Mouse (Mus musculus): Measurements from ENCODE around the gene Rccd1. TPM values are rescaled to one million over a fixed set of nuclear protein-coding genes. Genes with fewer than 3 reads are reported as not detected.

Gene Rccd1
- total and polyA plus RNA-seq, 2 experiments from 2014 or later: 3.1 to 7.6 TPM

- DNase-seq (ENCODE audit: low spot score): peak; percentile 68
- Histone ChIP-seq H3K27me3 (ENCODE audit: control insufficient read depth, insufficient read depth, low read length) (no peaks in the 10 kb centered on the region), H3K9me3 (replicated peaks; ENCODE audit: control insufficient read depth, low read length) (no peaks in the 10 kb centered on the region), H3K36me3 (replicated peaks; ENCODE audit: control insufficient read depth, insufficient read depth, low read length) (peaks cover 24% of the 10 kb centered on the region), H3K4me1 (ENCODE audit: control insufficient read depth, insufficient read depth) (0 out of 2 replicates have a peak, but pooled peaks cover 10% of the 10 kb centered on the region), H3K4me2 (ENCODE audit: low read depth, low read length) (peak within 1 kb of the TSS; percentile 87), H3K27ac (ENCODE audit: low read depth) (peak within 1 kb of the TSS; percentile 82), H3K9ac (replicated peaks; ENCODE audit: low read depth, low read length) (peak within 1 kb of the TSS; percentile 83), H3K4me3 (ENCODE audit: low read depth, low read length) (peak within 1 kb of the TSS; percentile 92)
- ATAC-seq (ENCODE audit: insufficient read depth, low read depth): peak; percentile 83
- under 1% methylated on average over 49 of the region's 86 CpGs for WGBS
- TF ChIP-seq EP300 (IDR thresholded peaks at IDR 0.05; ENCODE audit: low read depth) (no peak), CTCF (IDR thresholded peaks at IDR 0.05; ENCODE audit: low read depth) (peak; percentile 52)
Observed at GRCm38 (mm10) chr7:80371041-80371751, 46.9 kb upstream of the Rccd1 start, which contains the start of gene Man2a2. Man2a2 (minus strand) TSS chr7:80371375.

GRCm38 (mm10) chr7:80370649-80371040, 46.4 kb upstream of the Rccd1 start:
- H3K36me3 ChIP-seq (replicated peaks; ENCODE audit: control insufficient read depth, insufficient read depth, low read length): peaks cover 29% of the 10 kb centered on the region
- H3K4me1 ChIP-seq (ENCODE audit: control insufficient read depth, insufficient read depth): 0 out of 2 replicates have a peak, but pooled peaks cover 10% of the 10 kb centered on the region
- H3K4me3 ChIP-seq (ENCODE audit: low read depth, low read length): peak overlapping the region; percentile 92
- H3K27me3 ChIP-seq (ENCODE audit: control insufficient read depth, insufficient read depth, low read length): no peaks in the 10 kb centered on the region
- WGBS: 2% methylated on average over 29 of the region's 31 CpGs
- H3K9ac ChIP-seq (replicated peaks; ENCODE audit: low read depth, low read length): peak overlapping the region; percentile 83
- peak overlapping the region; percentile 87 for H3K4me2 ChIP-seq (ENCODE audit: low read depth, low read length)
- no peak for TF ChIP-seq EP300 (IDR thresholded peaks at IDR 0.05; ENCODE audit: low read depth)
- TF ChIP-seq CTCF (IDR thresholded peaks at IDR 0.05; ENCODE audit: low read depth): no peak
- H3K9me3 ChIP-seq (replicated peaks; ENCODE audit: control insufficient read depth, low read length): no peaks in the 10 kb centered on the region
- ATAC-seq (ENCODE audit: insufficient read depth, low read depth) (peak; percentile 59), DNase-seq (ENCODE audit: low spot score) (peak; percentile 65)
- peak overlapping the region; percentile 82 for H3K27ac ChIP-seq (ENCODE audit: low read depth)

- Histone ChIP-seq H3K27ac (ENCODE audit: low read depth) (peak overlapping the region; percentile 82), H3K4me1 (ENCODE audit: control insufficient read depth, insufficient read depth) (0 out of 2 replicates have a peak, but pooled peaks cover 10% of the 10 kb centered on the region), H3K9me3 (replicated peaks; ENCODE audit: control insufficient read depth, low read length) (no peaks in the 10 kb centered on the region), H3K36me3 (replicated peaks; ENCODE audit: control insufficient read depth, insufficient read depth, low read length) (peaks cover 29% of the 10 kb centered on the region), H3K9ac (replicated peaks; ENCODE audit: low read depth, low read length) (peak overlapping the region; percentile 83; the same call in 1 of the 2 replicates), H3K27me3 (ENCODE audit: control insufficient read depth, insufficient read depth, low read length) (no peaks in the 10 kb centered on the region), H3K4me2 (ENCODE audit: low read depth, low read length) (peak overlapping the region; percentile 87), H3K4me3 (ENCODE audit: low read depth, low read length) (peak overlapping the region; percentile 92)
- 59% methylated on average over 4 of the region's 4 CpGs for WGBS
- ATAC-seq (ENCODE audit: insufficient read depth, low read depth) (no peak), DNase-seq (ENCODE audit: low spot score) (peak; percentile 15)
- no peak for TF ChIP-seq EP300 (IDR thresholded peaks at IDR 0.05; ENCODE audit: low read depth)
- no peak for TF ChIP-seq CTCF (IDR thresholded peaks at IDR 0.05; ENCODE audit: low read depth)
Observed at GRCm38 (mm10) chr7:80369967-80370431, 45.7 kb upstream of the Rccd1 start.

- Histone ChIP-seq H3K4me1 (ENCODE audit: control insufficient read depth, insufficient read depth) (0 out of 2 replicates have a peak, but pooled peaks cover 10% of the 10 kb centered on the region), H3K27ac (ENCODE audit: low read depth) (0 out of 2 replicates have a peak overlapping the region, but pooled peaks have one; percentile 40), H3K9ac (replicated peaks; ENCODE audit: low read depth, low read length) (no peak overlapping the region), H3K4me3 (ENCODE audit: low read depth, low read length) (0 out of 2 replicates have a peak overlapping the region, but pooled peaks have one; percentile 92), H3K4me2 (ENCODE audit: low read depth, low read length) (peak overlapping the region; percentile 87), H3K36me3 (replicated peaks; ENCODE audit: control insufficient read depth, insufficient read depth, low read length) (peaks cover 31% of the 10 kb centered on the region), H3K27me3 (ENCODE audit: control insufficient read depth, insufficient read depth, low read length) (no peaks in the 10 kb centered on the region), H3K9me3 (replicated peaks; ENCODE audit: control insufficient read depth, low read length) (no peaks in the 10 kb centered on the region)
- 68% methylated on average over 5 of the region's 5 CpGs for WGBS
- TF ChIP-seq EP300 (IDR thresholded peaks at IDR 0.05; ENCODE audit: low read depth): no peak
- TF ChIP-seq CTCF (IDR thresholded peaks at IDR 0.05; ENCODE audit: low read depth): no peak
- ATAC-seq (ENCODE audit: insufficient read depth, low read depth) (no peak), DNase-seq (ENCODE audit: low spot score) (no peak)
Observed at GRCm38 (mm10) chr7:80369461-80369860, 45.2 kb upstream of the Rccd1 start.

- H3K4me3 ChIP-seq (ENCODE audit: low read depth, low read length): no peak overlapping the region
Observed at GRCm38 (mm10) chr7:80368635-80369421, 44.6 kb upstream of the Rccd1 start.

More at GRCm38 (mm10) chr7:80368635-80369421, 44.6 kb upstream of the Rccd1 start:
- peak overlapping the region; percentile 50 for H3K27ac ChIP-seq (ENCODE audit: low read depth)
- 0 out of 2 replicates have a peak, but pooled peaks cover 10% of the 10 kb centered on the region for H3K4me1 ChIP-seq (ENCODE audit: control insufficient read depth, insufficient read depth)
- peaks cover 37% of the 10 kb centered on the region for H3K36me3 ChIP-seq (replicated peaks; ENCODE audit: control insufficient read depth, insufficient read depth, low read length)
- peak; percentile 47 for DNase-seq (ENCODE audit: low spot score)
- ATAC-seq (ENCODE audit: insufficient read depth, low read depth): peak; percentile 31; the same call in 1 of the 2 replicates
- H3K9ac ChIP-seq (replicated peaks; ENCODE audit: low read depth, low read length): peak overlapping the region; percentile 31; the same call in 1 of the 2 replicates
- WGBS: 57% methylated on average over 20 of the region's 20 CpGs
- no peaks in the 10 kb centered on the region for H3K9me3 ChIP-seq (replicated peaks; ENCODE audit: control insufficient read depth, low read length)
- H3K27me3 ChIP-seq (ENCODE audit: control insufficient read depth, insufficient read depth, low read length): no peaks in the 10 kb centered on the region
- TF ChIP-seq EP300 (IDR thresholded peaks at IDR 0.05; ENCODE audit: low read depth): no peak
- peak overlapping the region; percentile 87; the same call in 1 of the 2 replicates for H3K4me2 ChIP-seq (ENCODE audit: low read depth, low read length)
